Mouse (Mus musculus) lung, embryonic 15.5 days (tissue): ENCODE results near the gene Lrrc29. TPM values are rescaled to one million over a fixed set of nuclear protein-coding genes. Genes with fewer than 3 reads are reported as not detected.

ENCODE experiments used
- ATAC-seq: fragments of 200-750 bp; cut with Nextera tagmentation; 2 replicates; pipeline ENCODE4 v1.8.0; 2017; ENCODE audit warnings: moderate number of reproducible peaks, borderline replicate concordance; ENCODE audit not compliant: low FRiP score, low TSS enrichment; ENCODE audit errors: extremely low read depth
- H3K27ac ChIP-seq: fragments of 300-500 bp; sonication (generic); 2 replicates; pipeline ENCODE4 v1.5.1; 2015; ENCODE audit warnings: moderate library complexity, mild to moderate bottlenecking, inconsistent platforms
- H3K27me3 ChIP-seq: fragments of 300-500 bp; sonication (generic); 2 replicates; pipeline ENCODE4 v1.6.1; 2015; ENCODE audit warnings: inconsistent platforms
- H3K36me3 ChIP-seq: fragments of 300-500 bp; sonication (generic); 2 replicates; pipeline ENCODE4 v1.6.1; 2015; ENCODE audit warnings: inconsistent platforms
- H3K4me1 ChIP-seq: fragments of 300-500 bp; sonication (generic); 2 replicates; pipeline ENCODE4 v1.6.1; 2015; ENCODE audit warnings: inconsistent platforms
- H3K4me2 ChIP-seq: fragments of 300-500 bp; sonication (generic); 2 replicates; pipeline ENCODE4 v1.6.1; 2015; ENCODE audit warnings: inconsistent platforms, mild to moderate bottlenecking, moderate library complexity
- H3K4me3 ChIP-seq: fragments of 300-500 bp; sonication (generic); 2 replicates; pipeline ENCODE4 v1.5.1; 2015; ENCODE audit warnings: mild to moderate bottlenecking, inconsistent platforms
- H3K9ac ChIP-seq: fragments of 300-500 bp; sonication (generic); 2 replicates; pipeline ENCODE4 v1.6.1; 2015; ENCODE audit warnings: inconsistent platforms
- H3K9me3 ChIP-seq: fragments of 300-500 bp; sonication (generic); 2 replicates; pipeline ENCODE4 v1.6.1; 2016; ENCODE audit warnings: inconsistent platforms
- WGBS: fragments of 180-500 bp; shearing (Covaris S2); methylation state at CpG from one replicate; pipeline ENCODE4 v1.1.7; 2015; 5-methylcytosine and 5-hydroxymethylcytosine counted together
- polyA plus RNA-seq: library from polyadenylated mRNA; unstranded; fragments of >200 nt; fragmentation: Nextera tagmentation; extraction: Ambion mirVana; gene quantifications from 2 replicates; pipeline ENCODE4 v1.2.1, GENCODE M21; 2015

Lrrc29 gene
- polyA plus RNA-seq: 1.6 and 2.8 TPM in 2 replicates

- Histone ChIP-seq H3K9ac (peak within 1 kb of the TSS; percentile 83), H3K4me1 (peaks cover 26% of the 10 kb centered on the region), H3K4me3 (peak within 1 kb of the TSS; percentile 80), H3K4me2 (peak within 1 kb of the TSS; percentile 75), H3K36me3 (peaks cover 38% of the 10 kb centered on the region), H3K9me3 (no peaks in the 10 kb centered on the region), H3K27ac (peak within 1 kb of the TSS; percentile 93), H3K27me3 (no peaks in the 10 kb centered on the region)
- under 1% methylated on average over 36 of the region's 36 CpGs for WGBS
- peak; percentile 90 for ATAC-seq
These were observed at the start of gene Lrrc29, which contains the start of gene Tmem208 for GRCm38 (mm10) chr8:105326141-105326672. Gene Lrrc29 (minus strand): TSS chr8:105326278. Gene Tmem208 (plus strand): TSS chr8:105326354.

GRCm38 (mm10) chr8:105374513-105374966 is 48.5 kb upstream of the Lrrc29 start:
- WGBS: 29% methylated on average over 26 of the region's 33 CpGs
- no peaks in the 10 kb centered on the region for H3K27me3 ChIP-seq
- H3K9ac ChIP-seq: no peak overlapping the region; the same call in 1 of the 2 replicates
- H3K36me3 ChIP-seq: peaks cover under 1% of the 10 kb centered on the region; the same call in 1 of the 2 replicates
- peak overlapping the region; percentile 46 for H3K4me2 ChIP-seq
- peak; percentile 32; the same call in 1 of the 2 replicates for ATAC-seq
- H3K27ac ChIP-seq: no peak overlapping the region
- peak overlapping the region; percentile 15; the same call in 1 of the 2 replicates for H3K4me3 ChIP-seq
- H3K9me3 ChIP-seq: no peaks in the 10 kb centered on the region
- H3K4me1 ChIP-seq: peaks cover 39% of the 10 kb centered on the region

GRCm38 (mm10) chr8:105373032-105373431 is 47.0 kb upstream of the Lrrc29 start, which contains the start of gene Plekhg4:
Gene Plekhg4 (plus strand): TSS chr8:105373274.
- no peaks in the 10 kb centered on the region for H3K27me3 ChIP-seq
- peaks cover 6% of the 10 kb centered on the region for H3K36me3 ChIP-seq
- no peaks in the 10 kb centered on the region for H3K9me3 ChIP-seq
- H3K27ac ChIP-seq: no peak within 1 kb of the TSS
- no peak within 1 kb of the TSS for H3K4me2 ChIP-seq
- no peak for ATAC-seq
- no peak within 1 kb of the TSS for H3K9ac ChIP-seq
- 38% methylated on average over 2 of the region's 2 CpGs for WGBS
- H3K4me1 ChIP-seq: peaks cover 24% of the 10 kb centered on the region
- H3K4me3 ChIP-seq: no peak within 1 kb of the TSS

- no peak for ATAC-seq
- Histone ChIP-seq H3K27ac (no peak overlapping the region), H3K4me3 (no peak overlapping the region), H3K36me3 (peaks cover 9% of the 10 kb centered on the region), H3K4me1 (peaks cover 18% of the 10 kb centered on the region), H3K9ac (no peak overlapping the region), H3K4me2 (no peak overlapping the region), H3K27me3 (no peaks in the 10 kb centered on the region), H3K9me3 (no peaks in the 10 kb centered on the region)
- WGBS: 72% methylated on average over 9 of the region's 9 CpGs
These were observed 46.4 kb upstream of the Lrrc29 start for GRCm38 (mm10) chr8:105372473-105372872.

- Histone ChIP-seq H3K27me3 (no peaks in the 10 kb centered on the region), H3K4me2 (no peak overlapping the region), H3K36me3 (peaks cover 26% of the 10 kb centered on the region), H3K9me3 (no peaks in the 10 kb centered on the region), H3K9ac (no peak overlapping the region), H3K27ac (no peak overlapping the region), H3K4me1 (peaks cover 7% of the 10 kb centered on the region; the same call in 1 of the 2 replicates), H3K4me3 (no peak overlapping the region)
- 66% methylated on average over 2 of the region's 2 CpGs for WGBS
- ATAC-seq: no peak
These were observed 41.0 kb upstream of the Lrrc29 start for GRCm38 (mm10) chr8:105367107-105367506.

- no peaks in the 10 kb centered on the region for H3K9me3 ChIP-seq
- H3K4me1 ChIP-seq: peaks cover 22% of the 10 kb centered on the region
- peak overlapping the region; percentile 69 for H3K27ac ChIP-seq
- H3K27me3 ChIP-seq: no peaks in the 10 kb centered on the region; the same call in 1 of the 2 replicates
- H3K4me3 ChIP-seq: no peak overlapping the region
- ATAC-seq: peak; percentile 66; the same call in 1 of the 2 replicates
- H3K9ac ChIP-seq: no peak overlapping the region
- peaks cover 19% of the 10 kb centered on the region; the same call in 1 of the 2 replicates for H3K36me3 ChIP-seq
- H3K4me2 ChIP-seq: no peak overlapping the region
- 44% methylated on average over 12 of the region's 12 CpGs for WGBS
These were observed 35.9 kb upstream of the Lrrc29 start for GRCm38 (mm10) chr8:105361751-105362702.

- no peak for ATAC-seq
- peaks cover 16% of the 10 kb centered on the region; the same call in 1 of the 2 replicates for H3K36me3 ChIP-seq
These were observed 33.6 kb upstream of the Lrrc29 start for GRCm38 (mm10) chr8:105359646-105360045.

GRCm38 (mm10) chr8:105359208-105359607 is 33.1 kb upstream of the Lrrc29 start:
- ATAC-seq: no peak
- WGBS: 58% methylated on average over 15 of the region's 15 CpGs
- Histone ChIP-seq H3K4me1 (peaks cover 30% of the 10 kb centered on the region), H3K4me2 (no peak overlapping the region), H3K27ac (no peak overlapping the region), H3K9me3 (no peaks in the 10 kb centered on the region), H3K9ac (no peak overlapping the region), H3K4me3 (no peak overlapping the region), H3K27me3 (no peaks in the 10 kb centered on the region; the same call in 1 of the 2 replicates), H3K36me3 (peaks cover 12% of the 10 kb centered on the region; the same call in 1 of the 2 replicates)

More at GRCm38 (mm10) chr8:105359646-105360045, 33.6 kb upstream of the Lrrc29 start:
- 54% methylated on average over 4 of the region's 4 CpGs for WGBS
- Histone ChIP-seq H3K9me3 (no peaks in the 10 kb centered on the region), H3K4me2 (no peak overlapping the region), H3K27me3 (no peaks in the 10 kb centered on the region; the same call in 1 of the 2 replicates), H3K27ac (no peak overlapping the region), H3K9ac (no peak overlapping the region), H3K4me1 (peaks cover 30% of the 10 kb centered on the region), H3K4me3 (no peak overlapping the region)

- no peak overlapping the region for H3K9ac ChIP-seq
- no peaks in the 10 kb centered on the region; the same call in 1 of the 2 replicates for H3K27me3 ChIP-seq
- H3K4me2 ChIP-seq: no peak overlapping the region
- ATAC-seq: no peak
- 0 out of 2 replicates have a peak, but pooled peaks cover 12% of the 10 kb centered on the region for H3K36me3 ChIP-seq
- no peak overlapping the region for H3K4me3 ChIP-seq
- H3K9me3 ChIP-seq: no peaks in the 10 kb centered on the region
- H3K4me1 ChIP-seq: peaks cover 23% of the 10 kb centered on the region
- H3K27ac ChIP-seq: no peak overlapping the region
- WGBS: 78% methylated on average over 14 of the region's 14 CpGs
These were observed 30.6 kb upstream of the Lrrc29 start for GRCm38 (mm10) chr8:105356681-105357080.

- no peak overlapping the region for H3K9ac ChIP-seq
- no peak for ATAC-seq
- H3K36me3 ChIP-seq: 0 out of 2 replicates have a peak, but pooled peaks cover 12% of the 10 kb centered on the region
- no peaks in the 10 kb centered on the region; the same call in 1 of the 2 replicates for H3K27me3 ChIP-seq
- no peaks in the 10 kb centered on the region for H3K9me3 ChIP-seq
- H3K4me1 ChIP-seq: peaks cover 23% of the 10 kb centered on the region
- no peak overlapping the region for H3K4me2 ChIP-seq
- 65% methylated on average over 26 of the region's 26 CpGs for WGBS
- no peak overlapping the region for H3K27ac ChIP-seq
- H3K4me3 ChIP-seq: no peak overlapping the region
These were observed 29.3 kb upstream of the Lrrc29 start for GRCm38 (mm10) chr8:105355179-105356024.

- no peak overlapping the region for H3K4me2 ChIP-seq
- H3K27ac ChIP-seq: no peak overlapping the region
- H3K4me1 ChIP-seq: peaks cover 27% of the 10 kb centered on the region
- 0 out of 2 replicates have a peak, but pooled peaks cover 12% of the 10 kb centered on the region for H3K36me3 ChIP-seq
- H3K4me3 ChIP-seq: no peak overlapping the region
- no peaks in the 10 kb centered on the region; the same call in 1 of the 2 replicates for H3K27me3 ChIP-seq
- H3K9me3 ChIP-seq: no peaks in the 10 kb centered on the region
- no peak overlapping the region for H3K9ac ChIP-seq
- ATAC-seq: no peak
- 87% methylated on average over 4 of the region's 4 CpGs for WGBS
These were observed 28.5 kb upstream of the Lrrc29 start for GRCm38 (mm10) chr8:105354549-105354948.
